Mouse (Mus musculus) forebrain, embryonic 11.5 days (tissue): ENCODE results near the gene C2cd5. TPM values are rescaled to one million over a fixed set of nuclear protein-coding genes. Genes with fewer than 3 reads are reported as not detected.

Experiments
- ATAC-seq: fragments of 200-750 bp; cut with Nextera tagmentation; replicated peaks from 2 replicates; pipeline ENCODE4 v1.8.0; 2017; ENCODE audit warnings: moderate TSS enrichment; ENCODE audit not compliant: low FRiP score
- DNase-seq: peaks from one replicate; pipeline ENCODE4 v3.0.0-alpha.2; 2017; ENCODE audit warnings: low spot score
- H3K27ac ChIP-seq: fragments of 300-500 bp; sonication (generic); 2 replicates; pipeline ENCODE4 v1.5.1; 2014; ENCODE audit warnings: low read depth, low read length
- H3K27me3 ChIP-seq: fragments of 300-500 bp; sonication (generic); 2 replicates; pipeline ENCODE4 v1.6.1; 2014; ENCODE audit warnings: mild to moderate bottlenecking, low read length, mixed read lengths; ENCODE audit not compliant: control insufficient read depth, insufficient read depth
- H3K36me3 ChIP-seq: fragments of 300-500 bp; sonication (generic); 2 replicates; pipeline ENCODE4 v1.6.1; 2014; ENCODE audit warnings: mild to moderate bottlenecking, low read length, moderate library complexity, mixed read lengths; ENCODE audit not compliant: control insufficient read depth, insufficient read depth
- H3K4me1 ChIP-seq: fragments of 300-500 bp; sonication (generic); replicated peaks from 2 replicates; pipeline ENCODE4 v1.6.1; 2014; ENCODE audit warnings: low read length, mixed read lengths; ENCODE audit not compliant: control insufficient read depth, insufficient read depth
- H3K4me2 ChIP-seq: fragments of 300-500 bp; sonication (generic); 2 replicates; pipeline ENCODE4 v1.6.1; 2014; ENCODE audit warnings: low read depth, mild to moderate bottlenecking, low read length, moderate library complexity, mixed read lengths; ENCODE audit not compliant: severe bottlenecking
- H3K4me3 ChIP-seq: fragments of 300-500 bp; sonication (generic); 2 replicates; pipeline ENCODE4 v1.5.1; 2014; ENCODE audit warnings: low read depth, low read length
- H3K9ac ChIP-seq: fragments of 300-500 bp; sonication (generic); 2 replicates; pipeline ENCODE4 v1.6.1; 2014; ENCODE audit warnings: low read length
- H3K9me3 ChIP-seq: fragments of 300-500 bp; sonication (generic); 2 replicates; pipeline ENCODE4 v1.6.1; 2016; ENCODE audit warnings: low read length, mixed read lengths; ENCODE audit not compliant: control insufficient read depth
- WGBS: fragments of 180-500 bp; shearing (Covaris S2); extraction: QIAGEN DNeasy Blood & Tissue Kit; methylation state at CpG from one replicate; pipeline ENCODE4 v1.1.7; 2014; 5-methylcytosine and 5-hydroxymethylcytosine counted together
- polyA plus RNA-seq: library from polyadenylated mRNA; unstranded; fragments of >200 nt; fragmentation: Nextera tagmentation; extraction: Ambion mirVana; gene quantifications from 2 replicates; pipeline ENCODE4 v1.2.1, GENCODE M21; 2014

Gene C2cd5
- polyA plus RNA-seq, 1 experiment from 2014 or later = 37.5 TPM

GRCm38 (mm10) chr6:142961721-142962455 lies 138.1 kb downstream of the C2cd5 start:
- H3K9me3 ChIP-seq = no peaks in the 10 kb centered on the region
- peaks cover 4% of the 10 kb centered on the region; the same call in 1 of the 2 replicates for H3K4me1 ChIP-seq
- H3K9ac ChIP-seq = no peak overlapping the region
- no peak for DNase-seq
- 85% methylated on average over 9 of the region's 9 CpGs for WGBS
- H3K27me3 ChIP-seq = no peaks in the 10 kb centered on the region; the same call in 1 of the 2 replicates
- no peak for ATAC-seq
- no peaks in the 10 kb centered on the region for H3K36me3 ChIP-seq
- H3K27ac ChIP-seq = no peak overlapping the region
- peak overlapping the region; percentile 21; the same call in 1 of the 2 replicates for H3K4me2 ChIP-seq
- H3K4me3 ChIP-seq = 0 out of 2 replicates have a peak overlapping the region, but pooled peaks have one; percentile 4

Other genes with a start within 250 kb of the C2cd5 start
- gene St8sia1, start 135.7 kb downstream of the C2cd5 start, polyA plus RNA-seq = 2.4 and 3.1 TPM in 2 replicates
- 28.8 and 32.1 TPM in 2 replicates for gene Etnk1, start 67.1 kb upstream of the C2cd5 start, polyA plus RNA-seq